Mouse (Mus musculus): Measurements from ENCODE around the gene Tex261.

The Tex261 gene

DNA sequence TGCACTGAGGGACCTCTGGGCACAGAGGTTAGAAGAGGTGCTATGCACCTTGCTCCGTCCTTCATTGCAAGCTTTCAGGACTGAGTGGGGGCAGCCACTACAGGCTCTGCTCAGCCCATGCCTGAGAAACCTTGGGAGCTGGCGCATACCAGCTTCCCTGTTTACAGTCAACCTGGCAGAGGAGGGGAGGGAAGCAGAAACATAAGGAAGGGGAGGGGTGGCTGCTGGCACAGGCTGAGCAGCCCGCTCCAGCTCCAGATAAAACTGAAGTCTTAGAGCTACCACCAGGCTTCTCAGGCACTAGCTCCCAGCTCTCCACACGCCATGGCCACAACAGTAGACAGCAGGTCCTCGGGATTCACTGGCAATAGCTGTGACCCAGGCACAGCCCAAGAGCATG lies 32.9 kb downstream of the Tex261 start, which contains the start of gene Atp6v1b1:
Gene Atp6v1b1, plus strand, starts transcription at position 230 of the 400 bp plus-strand sequence.
- Histone ChIP-seq H3K27me3 (ENCODE audit: control insufficient read depth, insufficient read depth, low read length, poor library complexity, severe bottlenecking) (no peaks in the 10 kb centered on the region), H3K36me3 (ENCODE audit: control insufficient read depth, insufficient read depth, low read length, poor library complexity, severe bottlenecking) (no peaks in the 10 kb centered on the region)
- DNase-seq (ENCODE audit: low read depth, low spot score) = no peak

DNA sequence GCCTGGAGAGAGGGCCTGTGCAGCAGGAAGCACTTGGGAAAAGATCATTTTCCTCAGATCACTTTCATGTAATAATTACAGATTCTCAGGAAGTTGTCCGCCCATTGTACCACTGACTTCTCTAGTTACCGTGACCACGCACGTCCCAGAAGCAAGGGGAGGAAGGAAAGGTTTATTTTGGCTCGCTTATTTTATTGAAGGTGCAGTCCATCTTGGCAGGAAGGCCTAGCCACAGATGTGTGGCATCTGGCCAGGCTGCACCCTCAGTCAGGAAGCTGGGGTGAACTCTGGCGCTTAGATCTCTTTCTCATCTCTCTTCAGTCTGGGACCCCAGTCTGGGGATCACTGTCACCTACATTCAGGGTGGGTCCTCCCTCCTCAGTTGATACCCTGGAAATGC lies 37.0 kb downstream of the Tex261 start:
- no peak for DNase-seq (ENCODE audit: low read depth, low spot score)
- H3K36me3 ChIP-seq (ENCODE audit: control insufficient read depth, insufficient read depth, low read length, poor library complexity, severe bottlenecking) = no peaks in the 10 kb centered on the region
- no peaks in the 10 kb centered on the region for H3K27me3 ChIP-seq (ENCODE audit: control insufficient read depth, insufficient read depth, low read length, poor library complexity, severe bottlenecking)

DNA sequence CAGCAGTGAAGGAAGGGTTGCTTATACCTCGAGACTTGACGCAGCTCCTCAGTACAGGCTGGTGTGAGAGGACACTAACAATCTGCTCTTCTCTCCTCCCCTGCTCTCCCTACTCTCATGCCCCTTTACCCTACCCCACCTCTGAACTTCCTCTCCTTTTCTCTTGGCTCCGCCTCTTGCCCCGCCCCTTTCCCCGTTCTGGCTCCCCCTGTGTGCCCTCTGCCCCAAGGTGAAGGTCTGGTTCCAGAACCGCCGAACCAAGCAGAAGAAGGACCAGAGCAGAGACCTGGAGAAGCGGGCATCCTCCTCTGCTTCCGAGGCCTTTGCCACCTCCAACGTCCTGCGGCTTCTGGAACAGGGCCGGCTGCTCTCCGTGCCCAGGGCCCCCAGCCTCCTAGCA lies 38.3 kb downstream of the Tex261 start:
- DNase-seq (ENCODE audit: low read depth, low spot score) = no peak
- H3K27me3 ChIP-seq (ENCODE audit: control insufficient read depth, insufficient read depth, low read length, poor library complexity, severe bottlenecking) = no peaks in the 10 kb centered on the region
- H3K36me3 ChIP-seq (ENCODE audit: control insufficient read depth, insufficient read depth, low read length, poor library complexity, severe bottlenecking) = no peaks in the 10 kb centered on the region

DNA sequence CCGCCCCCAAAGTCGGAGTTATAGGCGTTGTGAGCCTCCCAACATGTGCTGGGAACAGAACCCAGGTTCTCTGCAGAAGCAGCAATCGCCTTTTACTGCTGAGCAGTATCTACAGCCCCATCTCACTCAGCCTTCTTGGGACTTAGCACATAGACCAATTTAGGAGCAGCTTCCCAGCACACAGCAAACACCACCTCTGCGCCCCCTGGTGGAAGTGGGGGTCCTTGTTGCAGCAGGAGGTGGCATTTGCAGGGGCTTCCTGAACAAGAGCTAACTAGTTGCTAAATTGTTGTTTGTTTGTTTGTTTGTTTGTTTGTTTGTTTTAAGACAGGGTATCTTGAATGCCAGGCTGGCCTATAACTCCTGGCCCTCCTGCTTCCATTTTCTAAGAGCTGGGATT lies 44.5 kb downstream of the Tex261 start:
- Histone ChIP-seq H3K36me3 (ENCODE audit: control insufficient read depth, insufficient read depth, low read length, poor library complexity, severe bottlenecking) (no peaks in the 10 kb centered on the region), H3K27me3 (ENCODE audit: control insufficient read depth, insufficient read depth, low read length, poor library complexity, severe bottlenecking) (no peaks in the 10 kb centered on the region)
- peak; percentile 75 for DNase-seq (ENCODE audit: low read depth, low spot score)

DNA sequence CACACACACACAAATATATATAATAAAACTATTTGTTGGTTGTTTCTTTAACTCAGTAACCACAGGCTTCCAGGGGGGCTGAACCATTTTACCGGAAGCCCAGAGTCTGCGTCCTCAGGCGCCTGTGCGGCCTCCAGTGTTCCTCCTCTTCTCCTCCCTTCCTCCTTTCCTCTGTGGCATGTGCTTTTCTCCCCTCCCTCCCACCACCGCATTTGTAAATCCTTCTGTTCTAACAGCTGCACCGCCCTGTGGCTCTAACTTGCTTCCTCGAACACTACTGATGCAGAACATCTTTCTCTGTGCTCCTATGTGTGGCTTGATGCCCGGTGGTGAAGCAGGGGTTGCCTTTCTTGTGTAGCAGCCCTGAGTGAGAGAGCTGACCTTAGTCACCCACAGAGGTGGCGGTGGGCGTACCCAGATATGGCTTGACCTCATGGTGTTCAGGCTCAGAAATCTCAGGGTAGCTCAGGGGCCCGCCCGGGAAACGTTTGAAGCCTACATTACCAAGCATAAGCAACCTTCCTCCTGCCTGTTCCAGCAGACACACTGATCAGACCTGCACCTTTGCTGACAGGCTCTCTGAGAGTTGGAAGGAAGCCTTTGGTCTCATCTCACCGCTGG lies 46.2 kb downstream of the Tex261 start:
- H3K27me3 ChIP-seq (ENCODE audit: control insufficient read depth, insufficient read depth, low read length, poor library complexity, severe bottlenecking) = no peaks in the 10 kb centered on the region
- no peak for DNase-seq (ENCODE audit: low read depth, low spot score)
- no peaks in the 10 kb centered on the region for H3K36me3 ChIP-seq (ENCODE audit: control insufficient read depth, insufficient read depth, low read length, poor library complexity, severe bottlenecking)

DNA sequence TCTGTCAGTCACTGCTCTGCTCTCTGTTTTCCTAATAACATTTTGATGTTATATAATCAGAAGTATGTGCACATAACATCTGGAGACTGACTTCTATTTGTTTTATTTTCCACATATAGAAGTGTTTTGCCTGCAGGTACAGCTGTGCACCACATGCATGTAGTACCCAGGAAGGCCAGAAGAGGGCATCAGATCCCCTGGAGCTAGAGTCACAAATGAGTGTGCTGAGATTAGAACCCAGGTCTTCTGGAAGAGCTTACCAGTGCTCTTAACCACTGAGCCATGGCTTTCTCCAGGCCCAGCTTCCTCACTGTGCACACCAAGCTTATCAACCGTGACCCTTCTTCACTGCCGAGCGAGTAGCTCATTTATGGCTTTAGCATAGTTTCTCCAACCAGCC lies 47.1 kb downstream of the Tex261 start:
- H3K27me3 ChIP-seq (ENCODE audit: control insufficient read depth, insufficient read depth, low read length, poor library complexity, severe bottlenecking) = no peaks in the 10 kb centered on the region
- no peaks in the 10 kb centered on the region for H3K36me3 ChIP-seq (ENCODE audit: control insufficient read depth, insufficient read depth, low read length, poor library complexity, severe bottlenecking)
- DNase-seq (ENCODE audit: low read depth, low spot score) = peak; percentile 52

DNA sequence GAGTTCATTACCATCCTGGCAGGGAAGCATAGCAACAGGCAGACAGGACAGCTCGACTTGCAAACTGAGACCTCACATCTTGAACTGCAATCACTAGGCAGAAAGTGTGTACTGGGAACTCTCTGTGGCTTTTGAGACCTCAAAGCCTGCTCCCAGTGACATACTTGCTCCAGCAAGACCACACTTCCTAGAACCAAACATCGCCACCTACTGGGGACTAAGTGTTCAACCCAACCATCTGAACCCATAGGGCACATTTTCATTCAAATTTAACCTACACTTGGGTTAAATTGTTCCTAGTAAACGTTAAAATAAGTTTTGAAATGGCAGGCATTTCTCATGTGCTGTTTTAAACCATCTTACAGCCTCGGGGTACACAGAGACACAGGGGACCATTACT lies 48.4 kb downstream of the Tex261 start:
- no peak for DNase-seq (ENCODE audit: low read depth, low spot score)
- Histone ChIP-seq H3K36me3 (ENCODE audit: control insufficient read depth, insufficient read depth, low read length, poor library complexity, severe bottlenecking) (no peaks in the 10 kb centered on the region), H3K27me3 (ENCODE audit: control insufficient read depth, insufficient read depth, low read length, poor library complexity, severe bottlenecking) (no peaks in the 10 kb centered on the region)

DNA sequence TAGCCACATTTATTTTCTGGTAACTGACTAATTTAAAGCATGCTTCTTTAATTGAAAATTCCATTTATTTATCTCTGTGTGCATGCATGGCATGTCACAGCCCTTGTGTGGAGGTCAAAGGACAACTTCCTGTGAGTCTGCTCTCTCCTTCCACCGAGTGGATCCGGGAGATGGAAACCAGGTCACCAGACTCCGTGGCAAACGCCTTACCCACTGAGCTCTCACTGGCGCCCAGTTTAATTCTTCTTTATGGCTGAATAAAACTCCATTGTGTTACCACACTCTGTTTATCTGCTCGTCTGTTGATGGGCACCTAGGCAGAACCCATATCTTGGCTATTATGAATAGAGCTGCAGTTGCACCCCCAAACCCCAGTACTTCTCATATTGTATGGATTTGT lies 53.1 kb downstream of the Tex261 start:
- no peak for DNase-seq (ENCODE audit: low read depth, low spot score)
- Histone ChIP-seq H3K27me3 (ENCODE audit: control insufficient read depth, insufficient read depth, low read length, poor library complexity, severe bottlenecking) (no peaks in the 10 kb centered on the region), H3K36me3 (ENCODE audit: control insufficient read depth, insufficient read depth, low read length, poor library complexity, severe bottlenecking) (no peaks in the 10 kb centered on the region)
